Comparison of ENCODE assay signal across 35 mouse cellular contexts in genomic region chr13:5878748-5879147, GRCm38 (mm10).
"Had no signal": no experiment of that assay in that cellular context is flagged by ENCODE, and none has a peak within 500 bp of the region (broad histone marks: within the 10 kb centered on the region; RNA-seq: fewer than 3 reads in every experiment).

No protein-coding gene starts in this region.

- H3K27me3 ChIP-seq: heart, embryonic 12.5 days; heart, embryonic 13.5 days; heart, embryonic 15.5 days; hindbrain, embryonic 12.5 days; hindbrain, embryonic 13.5 days; hindbrain, embryonic 15.5 days; intestine, embryonic 15.5 days; kidney, embryonic 15.5 days had no signal

- ATAC-seq: hindbrain, embryonic 16.5 days; hindbrain, postnatal 0 days; inflammation-experienced regulatory T-cells, adult 6 months; intestine, embryonic 15.5 days; intestine, embryonic 16.5 days; intestine, postnatal 0 days had no signal

- DNase-seq: heart, postnatal 10 days; heart, postnatal 14 days; heart, postnatal 36 days; heart, postnatal 4 days; kidney, adult 11 months; kidney, adult 18-20 months; kidney, adult 2 months; kidney, adult 8-10 months; kidney, adult 9 months; kidney, postnatal 10 days; kidney, postnatal 14 days; kidney, postnatal 25 days; kidney, postnatal 36 days; kidney, postnatal 4 days; layer of hippocampus, adult 9-11 months; layer of hippocampus, postnatal 36 days had no signal

- H3K4me3 ChIP-seq: heart, embryonic 10.5 days; heart, embryonic 12.5 days; heart, embryonic 13.5 days; heart, embryonic 15.5 days; hindbrain, embryonic 10.5 days; hindbrain, embryonic 12.5 days; hindbrain, embryonic 13.5 days; hindbrain, embryonic 15.5 days; intestine, embryonic 15.5 days; kidney, embryonic 15.5 days; layer of hippocampus, adult 2 months had no signal

- H3K9ac ChIP-seq: heart, embryonic 12.5 days; heart, embryonic 13.5 days; heart, embryonic 15.5 days; hindbrain, embryonic 12.5 days; hindbrain, embryonic 13.5 days; hindbrain, embryonic 14.5 days; hindbrain, embryonic 15.5 days; intestine, embryonic 15.5 days; kidney, embryonic 15.5 days had no signal

- H3K4me1 ChIP-seq: heart, embryonic 10.5 days; heart, embryonic 12.5 days; heart, embryonic 13.5 days; heart, embryonic 15.5 days; hindbrain, embryonic 10.5 days; hindbrain, embryonic 12.5 days; hindbrain, embryonic 13.5 days; hindbrain, embryonic 15.5 days; intestine, embryonic 15.5 days; kidney, embryonic 15.5 days had no signal

- H3K27ac ChIP-seq: heart, embryonic 10.5 days; heart, embryonic 13.5 days; heart, embryonic 15.5 days; hindbrain, embryonic 10.5 days; hindbrain, embryonic 12.5 days; hindbrain, embryonic 13.5 days; hindbrain, embryonic 14.5 days; hindbrain, embryonic 15.5 days; hindbrain, postnatal 0 days; intestine, embryonic 15.5 days; kidney, embryonic 15.5 days; kidney, postnatal 0 days; layer of hippocampus, adult 2 months had no signal

- H3K4me2 ChIP-seq: heart, embryonic 11.5 days; heart, embryonic 12.5 days; heart, embryonic 13.5 days; heart, embryonic 15.5 days; hindbrain, embryonic 12.5 days; hindbrain, embryonic 13.5 days; hindbrain, embryonic 14.5 days; hindbrain, embryonic 15.5 days; intestine, embryonic 15.5 days; kidney, embryonic 15.5 days had no signal

- H3K36me3 ChIP-seq: heart, embryonic 10.5 days; heart, embryonic 12.5 days; heart, embryonic 13.5 days; heart, embryonic 15.5 days; hindbrain, embryonic 10.5 days; hindbrain, embryonic 12.5 days; hindbrain, embryonic 13.5 days; hindbrain, embryonic 15.5 days; intestine, embryonic 15.5 days; kidney, embryonic 15.5 days had no signal

- H3K9me3 ChIP-seq: heart, embryonic 10.5 days; heart, embryonic 12.5 days; heart, embryonic 13.5 days; heart, embryonic 15.5 days; hindbrain, embryonic 10.5 days; hindbrain, embryonic 12.5 days; hindbrain, embryonic 13.5 days; hindbrain, embryonic 15.5 days; intestine, embryonic 15.5 days; kidney, embryonic 15.5 days had no signal
